Mouse (Mus musculus) hindbrain, postnatal 0 days (tissue): Measurements from ENCODE around the gene Aox3. TPM values are rescaled to one million over a fixed set of nuclear protein-coding genes. Genes with fewer than 3 reads are reported as not detected.

Experiments used
- ATAC-seq: fragments of 200-750 bp; cut with Nextera tagmentation; 2 replicates; pipeline ENCODE4 v1.8.0; 2017; ENCODE audit warnings: mild to moderate bottlenecking, moderate TSS enrichment, moderate library complexity
- DNase-seq: peaks from one replicate; pipeline ENCODE4 v3.0.0-alpha.2; 2015; ENCODE audit warnings: low spot score
- H3K27ac ChIP-seq: fragments of 300-500 bp; sonication (generic); 2 replicates; pipeline ENCODE4 v1.5.1; 2014; ENCODE audit warnings: mild to moderate bottlenecking
- H3K27me3 ChIP-seq: fragments of 300-500 bp; sonication (generic); 2 replicates; pipeline ENCODE4 v1.6.1; 2014; ENCODE audit warnings: low read length, mixed read lengths; ENCODE audit not compliant: insufficient read depth
- H3K36me3 ChIP-seq: fragments of 300-500 bp; sonication (generic); 2 replicates; pipeline ENCODE4 v1.6.1; 2014; ENCODE audit warnings: low read length, mixed read lengths; ENCODE audit not compliant: insufficient read depth
- H3K4me1 ChIP-seq: fragments of 300-500 bp; sonication (generic); 2 replicates; pipeline ENCODE4 v1.6.1; 2014; ENCODE audit warnings: antibody characterized with exemption, low read length, mixed read lengths; ENCODE audit not compliant: insufficient read depth
- H3K4me2 ChIP-seq: fragments of 300-500 bp; sonication (generic); 2 replicates; pipeline ENCODE4 v1.6.1; 2014; ENCODE audit warnings: low read depth, mild to moderate bottlenecking, low read length, moderate library complexity, mixed read lengths
- H3K4me3 ChIP-seq: fragments of 300-500 bp; sonication (generic); 2 replicates; pipeline ENCODE4 v1.5.1; 2014; ENCODE audit warnings: low read length
- H3K9ac ChIP-seq: fragments of 300-500 bp; sonication (generic); replicated peaks from 2 replicates; pipeline ENCODE4 v1.6.1; 2014; ENCODE audit warnings: mild to moderate bottlenecking, low read length, moderate library complexity, mixed read lengths
- H3K9me3 ChIP-seq: fragments of 300-500 bp; sonication (generic); 2 replicates; pipeline ENCODE4 v1.6.1; 2016; ENCODE audit warnings: low read length, mixed read lengths
- CTCF ChIP-seq: IDR thresholded peaks from 2 replicates; pipeline ENCODE4 v1.5.1; 2016; ENCODE audit warnings: antibody characterized with exemption, control low read depth, low read depth
- WGBS: fragments of 180-500 bp; shearing (Covaris S2); extraction: QIAGEN DNeasy Blood & Tissue Kit; methylation state at CpG from one replicate; pipeline ENCODE4 v1.1.7; 2014; 5-methylcytosine and 5-hydroxymethylcytosine counted together
- polyA plus RNA-seq: library from polyadenylated mRNA; unstranded; fragments of >200 nt; fragmentation: Nextera tagmentation; extraction: Ambion mirVana; gene quantifications from 2 replicates; pipeline ENCODE4 v1.2.1, GENCODE M21; 2015
- total RNA-seq: library from RNA; depleted of rRNA; stranded (reverse); fragments of >200 nt; gene quantifications from 2 replicates; pipeline ENCODE4 v1.2.3, GENCODE M21; 2014

Aox3 gene
- total and polyA plus RNA-seq, 2 experiments from 2014 or later = 0.78 to 1.1 TPM

GRCm38 (mm10) chr1:58072416-58072815 lies 40.5 kb upstream of the Aox3 start:
- Histone ChIP-seq H3K4me3 (no peak overlapping the region), H3K9ac (no peak overlapping the region), H3K27ac (no peak overlapping the region), H3K4me2 (no peak overlapping the region), H3K4me1 (no peaks in the 10 kb centered on the region), H3K27me3 (no peaks in the 10 kb centered on the region), H3K9me3 (no peaks in the 10 kb centered on the region), H3K36me3 (no peaks in the 10 kb centered on the region)
- no peak for ATAC-seq
- DNase-seq = no peak
- no peak for TF ChIP-seq CTCF
- WGBS = 77% methylated on average over 2 of the region's 2 CpGs

DNA sequence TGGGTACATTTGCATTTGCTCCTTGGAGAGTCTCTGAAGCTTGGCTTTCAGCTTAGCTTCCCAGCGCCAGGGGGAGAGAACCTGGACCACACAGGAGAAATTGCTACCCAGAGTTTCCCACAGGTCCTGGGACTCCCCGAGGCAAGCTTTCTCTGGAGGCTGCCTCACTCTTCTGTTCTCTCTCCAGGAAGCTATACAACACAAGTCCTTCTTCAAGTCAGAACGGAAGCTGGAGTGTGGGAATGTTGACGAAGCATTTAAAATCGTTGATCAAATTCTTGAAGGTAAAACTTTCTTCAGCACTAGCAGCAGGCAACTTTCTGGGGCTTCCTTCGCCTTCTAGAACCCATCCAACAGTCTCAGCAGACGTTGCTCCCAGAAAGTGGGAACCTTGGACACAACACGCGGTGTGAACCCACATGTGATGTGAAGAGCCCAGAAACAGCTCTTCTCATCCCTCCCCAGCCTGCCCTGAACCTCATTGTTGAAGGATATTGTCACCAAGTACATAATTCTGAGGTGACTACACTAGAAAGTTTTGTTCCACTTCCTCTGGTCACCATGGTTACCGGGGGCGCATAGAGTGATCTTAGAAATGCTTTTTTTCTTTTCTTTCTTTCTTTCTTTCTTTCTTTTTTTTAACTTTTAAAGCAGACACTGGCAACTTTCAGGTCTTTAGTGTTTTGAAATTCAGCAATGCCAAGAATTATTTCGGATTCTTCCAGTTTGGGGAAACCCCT lies 39.8 kb upstream of the Aox3 start:
- DNase-seq = no peak
- H3K27me3 ChIP-seq = no peaks in the 10 kb centered on the region
- TF ChIP-seq CTCF = no peak
- no peak overlapping the region for H3K4me2 ChIP-seq
- H3K36me3 ChIP-seq = no peaks in the 10 kb centered on the region
- no peak overlapping the region for H3K4me3 ChIP-seq
- no peak overlapping the region for H3K9ac ChIP-seq
- no peaks in the 10 kb centered on the region for H3K4me1 ChIP-seq
- WGBS = 75% methylated on average over 12 of the region's 12 CpGs
- no peak overlapping the region for H3K27ac ChIP-seq
- no peaks in the 10 kb centered on the region for H3K9me3 ChIP-seq
- ATAC-seq = no peak

GRCm38 (mm10) chr1:58074266-58074665 lies 38.7 kb upstream of the Aox3 start:
- Histone ChIP-seq H3K9me3 (no peaks in the 10 kb centered on the region), H3K9ac (no peak overlapping the region), H3K27ac (no peak overlapping the region), H3K4me1 (no peaks in the 10 kb centered on the region), H3K4me2 (no peak overlapping the region), H3K27me3 (no peaks in the 10 kb centered on the region), H3K36me3 (no peaks in the 10 kb centered on the region), H3K4me3 (no peak overlapping the region)
- no peak for DNase-seq
- no peak for ATAC-seq
- WGBS = 90% methylated on average over 2 of the region's 2 CpGs
- TF ChIP-seq CTCF = no peak

- no peak for ATAC-seq
- no peak for DNase-seq
- H3K9ac ChIP-seq = no peak overlapping the region
- no peak overlapping the region for H3K27ac ChIP-seq
- no peaks in the 10 kb centered on the region for H3K27me3 ChIP-seq
- no peak overlapping the region for H3K4me3 ChIP-seq
- TF ChIP-seq CTCF = no peak
- no peak overlapping the region for H3K4me2 ChIP-seq
- no peaks in the 10 kb centered on the region for H3K4me1 ChIP-seq
- H3K9me3 ChIP-seq = no peaks in the 10 kb centered on the region
- no peaks in the 10 kb centered on the region for H3K36me3 ChIP-seq
Measured at GRCm38 (mm10) chr1:58077882-58078281, 35.0 kb upstream of the Aox3 start.

DNA sequence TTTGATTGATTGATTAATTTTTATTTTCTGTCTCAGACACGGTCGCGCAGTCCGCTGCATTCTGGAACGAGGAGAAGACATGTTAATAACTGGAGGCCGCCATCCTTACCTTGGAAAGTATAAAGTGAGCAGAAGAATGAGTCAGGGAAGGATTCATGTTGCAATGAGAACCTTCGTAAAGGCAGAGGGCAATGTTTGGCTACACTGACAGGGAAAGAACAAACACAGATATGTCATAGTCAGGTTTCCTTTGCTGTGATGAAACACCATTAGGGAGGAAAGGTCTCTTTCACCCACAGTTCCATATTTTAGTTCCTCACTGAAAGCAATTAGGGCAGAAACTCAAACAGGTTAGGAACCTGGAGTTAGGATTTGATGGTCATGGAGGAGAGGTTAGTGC lies 34.5 kb upstream of the Aox3 start:
- Histone ChIP-seq H3K4me3 (no peak overlapping the region), H3K27ac (no peak overlapping the region), H3K4me1 (no peaks in the 10 kb centered on the region), H3K9me3 (no peaks in the 10 kb centered on the region), H3K27me3 (no peaks in the 10 kb centered on the region), H3K9ac (no peak overlapping the region), H3K4me2 (no peak overlapping the region), H3K36me3 (no peaks in the 10 kb centered on the region)
- no peak for DNase-seq
- 86% methylated on average over 7 of the region's 7 CpGs for WGBS
- no peak for ATAC-seq
- no peak for TF ChIP-seq CTCF

DNA sequence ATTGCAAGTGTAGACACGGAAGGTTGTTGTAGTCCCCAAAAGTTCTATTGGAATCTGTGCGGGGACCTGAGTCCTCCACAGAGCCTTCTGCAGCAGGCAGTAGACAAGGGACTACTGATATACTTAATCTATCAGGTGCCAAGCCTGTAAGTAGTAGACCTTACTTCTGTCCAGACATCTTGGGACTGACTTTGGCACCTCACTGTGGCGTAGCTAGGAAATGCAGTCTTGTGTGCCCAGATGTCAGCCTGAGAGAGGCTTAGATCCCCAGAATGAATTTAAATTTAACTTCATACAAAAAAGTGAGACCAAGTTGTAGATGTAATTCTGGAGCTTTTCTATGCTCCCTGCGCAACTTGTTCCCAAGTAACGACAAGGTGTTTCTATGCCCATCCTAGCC lies 33.2 kb upstream of the Aox3 start:
- ATAC-seq (no peak), DNase-seq (no peak)
- H3K4me2 ChIP-seq = no peak overlapping the region
- no peaks in the 10 kb centered on the region for H3K27me3 ChIP-seq
- no peaks in the 10 kb centered on the region for H3K9me3 ChIP-seq
- H3K36me3 ChIP-seq = no peaks in the 10 kb centered on the region
- no peaks in the 10 kb centered on the region for H3K4me1 ChIP-seq
- TF ChIP-seq CTCF = no peak
- no peak overlapping the region for H3K4me3 ChIP-seq
- WGBS = 93% methylated on average over 5 of the region's 5 CpGs
- no peak overlapping the region for H3K9ac ChIP-seq
- H3K27ac ChIP-seq = no peak overlapping the region

GRCm38 (mm10) chr1:58080446-58080845 lies 32.5 kb upstream of the Aox3 start:
- no peaks in the 10 kb centered on the region for H3K4me1 ChIP-seq
- ATAC-seq (no peak), DNase-seq (no peak)
- H3K4me3 ChIP-seq = no peak overlapping the region
- TF ChIP-seq CTCF = no peak
- H3K4me2 ChIP-seq = no peak overlapping the region
- H3K27ac ChIP-seq = no peak overlapping the region
- 83% methylated on average over 4 of the region's 4 CpGs for WGBS
- no peaks in the 10 kb centered on the region for H3K9me3 ChIP-seq
- H3K27me3 ChIP-seq = no peaks in the 10 kb centered on the region
- H3K36me3 ChIP-seq = no peaks in the 10 kb centered on the region
- no peak overlapping the region for H3K9ac ChIP-seq
